Mouse (Mus musculus) heart, postnatal 0 days (tissue): ENCODE measurements at regions not wholly inside any gene's neighbourhood (a gene's known extent, or its start where the extent isn't known, plus 50 kb on each side); places are given as distances from the start of the nearest gene placed in this dataset.

Experiments
- ATAC-seq: fragments of 200-750 bp; cut with Nextera tagmentation; 2 replicates; pipeline ENCODE4 v1.8.0; 2017; ENCODE audit warnings: low read depth, moderate number of reproducible peaks, moderate library complexity; ENCODE audit not compliant: insufficient read depth
- DNase-seq: peaks from one replicate; pipeline ENCODE4 v3.0.0-alpha.2; 2016; ENCODE audit warnings: low spot score
- H3K27ac ChIP-seq: fragments of 300-500 bp; sonication (generic); 2 replicates; pipeline ENCODE4 v1.5.1; 2014; ENCODE audit warnings: low read depth, mild to moderate bottlenecking
- H3K27me3 ChIP-seq: fragments of 300-500 bp; sonication (generic); 2 replicates; pipeline ENCODE4 v1.6.1; 2014; ENCODE audit warnings: low read length, mixed read lengths; ENCODE audit not compliant: control insufficient read depth, insufficient read depth
- H3K36me3 ChIP-seq: fragments of 300-500 bp; sonication (generic); replicated peaks from 2 replicates; pipeline ENCODE4 v1.6.1; 2014; ENCODE audit warnings: low read length, mixed read lengths; ENCODE audit not compliant: control insufficient read depth, insufficient read depth
- H3K4me1 ChIP-seq: fragments of 300-500 bp; sonication (generic); 2 replicates; pipeline ENCODE4 v1.6.1; 2014; ENCODE audit warnings: antibody characterized with exemption; ENCODE audit not compliant: control insufficient read depth, insufficient read depth
- H3K4me2 ChIP-seq: fragments of 300-500 bp; sonication (generic); 2 replicates; pipeline ENCODE4 v1.6.1; 2014; ENCODE audit warnings: low read depth, mild to moderate bottlenecking, low read length, moderate library complexity
- H3K4me3 ChIP-seq: fragments of 300-500 bp; sonication (generic); 2 replicates; pipeline ENCODE4 v1.5.1; 2014; ENCODE audit warnings: low read depth, low read length
- H3K9ac ChIP-seq: fragments of 300-500 bp; sonication (generic); replicated peaks from 2 replicates; pipeline ENCODE4 v1.6.1; 2014; ENCODE audit warnings: low read depth, low read length, mixed read lengths
- H3K9me3 ChIP-seq: fragments of 300-500 bp; sonication (generic); replicated peaks from 2 replicates; pipeline ENCODE4 v1.6.1; 2016; ENCODE audit warnings: low read length; ENCODE audit not compliant: control insufficient read depth
- CTCF ChIP-seq: IDR thresholded peaks from 2 replicates; pipeline ENCODE4 v1.5.1; 2016; ENCODE audit warnings: antibody characterized with exemption, control low read depth, low read depth
- EP300 ChIP-seq: IDR thresholded peaks from 2 replicates; pipeline ENCODE4 v1.6.1; 2016; ENCODE audit warnings: antibody characterized with exemption, low read depth
- WGBS: fragments of 180-500 bp; shearing (Covaris S2); extraction: QIAGEN DNeasy Blood & Tissue Kit; methylation state at CpG from one replicate; pipeline ENCODE4 v1.1.7; 2014; 5-methylcytosine and 5-hydroxymethylcytosine counted together

DNA sequence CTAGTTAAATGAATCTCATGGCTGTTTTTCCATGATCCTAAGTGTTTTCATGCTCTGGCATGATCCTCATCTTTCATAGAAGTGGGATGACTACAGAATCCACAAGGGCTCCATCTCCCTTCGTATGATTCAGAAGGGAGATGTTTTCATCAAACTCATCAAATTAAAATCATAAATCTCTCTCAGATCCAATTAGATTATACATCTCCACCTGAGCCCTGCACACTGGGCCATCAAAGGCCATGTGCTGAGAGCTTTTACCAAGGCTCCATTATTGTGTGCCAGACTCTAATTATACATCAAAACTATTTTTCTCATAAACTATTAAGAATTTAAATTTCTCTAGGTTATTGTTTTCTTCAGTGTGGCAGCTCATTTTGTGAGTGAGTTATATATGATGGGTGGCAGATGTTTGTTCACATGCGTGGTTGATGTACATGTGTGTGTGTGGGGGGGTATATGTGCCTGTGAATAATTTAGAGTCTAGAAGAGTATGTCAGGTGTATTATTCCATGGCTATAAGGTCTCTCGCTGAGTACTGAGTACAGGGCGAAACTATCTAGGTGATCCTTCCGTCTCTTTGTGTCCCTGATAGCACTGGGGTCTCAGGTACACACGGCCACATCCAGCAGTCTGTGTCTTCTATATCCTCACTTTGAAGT is 278.4 kb downstream of the Fat4 start:
- no peak for DNase-seq
- Histone ChIP-seq H3K9me3 (no peaks in the 10 kb centered on the region), H3K36me3 (no peaks in the 10 kb centered on the region), H3K9ac (no peak overlapping the region), H3K27ac (no peak overlapping the region), H3K4me2 (no peak overlapping the region), H3K27me3 (no peaks in the 10 kb centered on the region), H3K4me3 (no peak overlapping the region), H3K4me1 (no peaks in the 10 kb centered on the region)
- no peak for TF ChIP-seq EP300
- TF ChIP-seq CTCF = no peak
- 84% methylated on average over 6 of the region's 6 CpGs for WGBS
- ATAC-seq = no peak

DNA sequence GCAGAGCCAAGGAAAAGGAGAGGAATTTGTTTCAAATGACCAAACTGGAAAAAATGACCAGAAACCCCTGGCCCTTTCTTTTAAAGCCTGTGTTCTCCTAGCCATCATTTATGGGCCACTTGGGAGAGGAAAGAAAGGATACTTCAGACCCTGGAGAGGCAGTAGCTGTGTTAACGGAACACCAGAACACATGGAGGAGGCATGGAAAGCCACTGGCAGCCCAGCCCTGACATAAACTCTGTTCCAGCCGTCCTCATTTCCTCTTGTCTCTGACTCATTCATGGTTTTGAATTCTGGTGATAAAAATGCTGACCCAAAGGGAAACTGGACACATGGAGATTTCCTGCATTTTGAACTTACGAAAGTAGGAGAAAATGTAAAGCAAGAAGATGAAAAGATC is 295.9 kb downstream of the Fat4 start:
- no peak overlapping the region for H3K27ac ChIP-seq
- no peaks in the 10 kb centered on the region for H3K27me3 ChIP-seq
- peak; percentile 24 for DNase-seq
- no peaks in the 10 kb centered on the region for H3K36me3 ChIP-seq
- H3K4me3 ChIP-seq = no peak overlapping the region
- WGBS = 52% methylated on average over 3 of the region's 3 CpGs
- ATAC-seq = no peak
- no peak overlapping the region for H3K9ac ChIP-seq
- TF ChIP-seq CTCF (no peak), EP300 (no peak)
- H3K4me1 ChIP-seq = no peaks in the 10 kb centered on the region
- H3K4me2 ChIP-seq = no peak overlapping the region
- no peaks in the 10 kb centered on the region; the same call in 1 of the 2 replicates for H3K9me3 ChIP-seq

- ATAC-seq (no peak), DNase-seq (no peak)
- Histone ChIP-seq H3K9ac (no peak overlapping the region), H3K4me1 (no peaks in the 10 kb centered on the region), H3K27me3 (no peaks in the 10 kb centered on the region), H3K36me3 (no peaks in the 10 kb centered on the region), H3K9me3 (no peaks in the 10 kb centered on the region), H3K4me2 (no peak overlapping the region), H3K27ac (no peak overlapping the region), H3K4me3 (no peak overlapping the region)
- WGBS = 88% methylated on average over 6 of the region's 6 CpGs
- no peak for TF ChIP-seq CTCF
Observed at GRCm38 (mm10) chr3:39195102-39195501, 308.4 kb downstream of the Fat4 start.

DNA sequence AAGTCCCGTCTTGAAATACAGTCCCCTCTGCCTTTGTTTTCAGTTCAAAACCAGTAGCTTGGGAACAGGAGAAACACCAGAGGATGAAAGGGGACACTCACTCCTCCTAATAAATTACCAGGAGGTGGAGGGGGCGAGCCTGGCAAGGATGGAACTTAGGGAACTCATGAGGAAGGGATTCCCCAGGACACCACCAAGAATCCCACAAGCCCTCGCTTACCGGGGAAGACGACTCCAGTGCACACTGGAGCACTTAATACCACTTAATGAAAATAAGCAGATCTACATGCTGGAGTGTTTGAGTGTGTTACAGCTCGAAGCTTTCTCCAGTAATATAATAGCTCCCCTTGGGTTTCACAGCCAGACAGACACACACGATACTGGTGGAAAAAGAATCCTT is 315.9 kb downstream of the Fat4 start:
- Histone ChIP-seq H3K36me3 (no peaks in the 10 kb centered on the region), H3K9ac (no peak overlapping the region), H3K27ac (no peak overlapping the region), H3K27me3 (no peaks in the 10 kb centered on the region), H3K4me1 (no peaks in the 10 kb centered on the region), H3K9me3 (no peaks in the 10 kb centered on the region), H3K4me3 (no peak overlapping the region), H3K4me2 (no peak overlapping the region)
- ATAC-seq = no peak
- 73% methylated on average over 7 of the region's 7 CpGs for WGBS
- TF ChIP-seq CTCF (no peak), EP300 (no peak)
- DNase-seq = no peak

DNA sequence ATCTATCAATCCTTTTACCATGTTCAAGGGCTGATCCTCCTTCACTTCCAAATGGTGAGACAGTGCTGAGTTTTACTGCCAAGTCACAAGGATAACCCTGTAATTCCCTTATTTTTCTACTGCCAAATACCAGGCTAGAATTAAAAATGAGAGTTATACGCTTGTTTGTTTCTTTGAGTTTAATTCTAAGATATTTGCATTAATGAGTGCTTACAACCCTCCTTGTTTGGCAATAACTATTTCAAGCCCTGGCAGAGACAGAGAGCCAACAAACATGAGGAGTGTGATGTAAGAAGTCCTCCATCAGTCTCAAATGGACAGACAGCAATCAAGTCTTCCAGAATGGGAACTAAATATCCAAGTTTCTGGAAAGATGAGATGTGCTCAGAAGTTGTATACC is 321.9 kb downstream of the Fat4 start:
- no peaks in the 10 kb centered on the region for H3K36me3 ChIP-seq
- H3K9ac ChIP-seq = no peak overlapping the region
- no peak overlapping the region for H3K4me3 ChIP-seq
- TF ChIP-seq CTCF (no peak), EP300 (no peak)
- no peaks in the 10 kb centered on the region for H3K9me3 ChIP-seq
- DNase-seq (no peak), ATAC-seq (no peak)
- no peak overlapping the region for H3K27ac ChIP-seq
- H3K4me2 ChIP-seq = no peak overlapping the region
- WGBS = 91% methylated on average over 1 of the region's 1 CpGs
- no peaks in the 10 kb centered on the region for H3K4me1 ChIP-seq
- no peaks in the 10 kb centered on the region for H3K27me3 ChIP-seq

- Histone ChIP-seq H3K9me3 (no peaks in the 10 kb centered on the region), H3K4me1 (no peaks in the 10 kb centered on the region), H3K27ac (no peak overlapping the region), H3K27me3 (no peaks in the 10 kb centered on the region), H3K4me2 (no peak overlapping the region), H3K4me3 (no peak overlapping the region), H3K36me3 (no peaks in the 10 kb centered on the region), H3K9ac (no peak overlapping the region)
- DNase-seq = no peak
- WGBS = 80% methylated on average over 8 of the region's 8 CpGs
- TF ChIP-seq CTCF = no peak
- no peak for TF ChIP-seq EP300
- ATAC-seq = no peak
Observed at GRCm38 (mm10) chr3:39209382-39210165, 322.8 kb downstream of the Fat4 start.
